Mouse (Mus musculus): ENCODE measurements at regions not wholly inside any gene's neighbourhood (a gene's known extent, or its start where the extent isn't known, plus 50 kb on each side); places are given as distances from the start of the nearest gene placed in this dataset.

- DNase-seq, result no peak
These were observed 153.7 kb downstream of the Insig2 start for GRCm38 (mm10) chr1:121178611-121179245.

GRCm38 (mm10) chr1:121180273-121181030 lies 151.9 kb downstream of the Insig2 start:
- peak; percentile 77 for DNase-seq

- DNase-seq, result no peak
These were observed 143.5 kb downstream of the Insig2 start for GRCm38 (mm10) chr1:121188895-121189294.

GRCm38 (mm10) chr1:121194800-121195199 lies 137.6 kb downstream of the Insig2 start:
- DNase-seq, result no peak

GRCm38 (mm10) chr1:121215843-121216242 lies 116.5 kb downstream of the Insig2 start:
- no peak for DNase-seq

GRCm38 (mm10) chr1:121224250-121224649 lies 108.1 kb downstream of the Insig2 start:
- no peak for DNase-seq

GRCm38 (mm10) chr1:121226466-121227232 lies 105.7 kb downstream of the Insig2 start:
- DNase-seq, result no peak

GRCm38 (mm10) chr1:121227233-121227594 lies 105.2 kb downstream of the Insig2 start:
- DNase-seq, result no peak

GRCm38 (mm10) chr1:121243576-121243975 lies 88.8 kb downstream of the Insig2 start:
- DNase-seq, result no peak

GRCm38 (mm10) chr1:121247556-121247955 lies 84.8 kb downstream of the Insig2 start:
- DNase-seq, result peak; percentile 20

- DNase-seq, result no peak
These were observed 83.3 kb downstream of the Insig2 start for GRCm38 (mm10) chr1:121249081-121249480.

GRCm38 (mm10) chr1:121250686-121251085 lies 81.7 kb downstream of the Insig2 start:
- DNase-seq, result no peak

- no peak for DNase-seq
These were observed 80.3 kb downstream of the Insig2 start for GRCm38 (mm10) chr1:121252056-121252455.

GRCm38 (mm10) chr1:121254196-121254595 lies 78.2 kb downstream of the Insig2 start:
- DNase-seq, result no peak
